Mouse (Mus musculus) heart, adult 2 months (tissue): Measurements from ENCODE around the gene 4933434E20Rik. TPM values are rescaled to one million over a fixed set of nuclear protein-coding genes. Genes with fewer than 3 reads are reported as not detected.

Experiments
- DNase-seq, 2 experiments: peaks; one replicate each; pipeline ENCODE4 v3.0.0; 2021
- H3K27ac ChIP-seq: fragments of 200-600 bp; 2 replicates; pipeline ENCODE4 v1.8.1; 2022
- H3K27me3 ChIP-seq: fragments of 200-500 bp; 2 replicates; pipeline ENCODE4 v1.6.1; 2012; ENCODE audit warnings: mild to moderate bottlenecking, low read length, inconsistent platforms, mixed read lengths; ENCODE audit not compliant: control insufficient read depth, insufficient read depth
- H3K36me3 ChIP-seq: fragments of 200-500 bp; 2 replicates; pipeline ENCODE4 v1.6.1; 2012; ENCODE audit warnings: low read length, inconsistent platforms; ENCODE audit not compliant: control insufficient read depth, insufficient read depth
- H3K4me1 ChIP-seq: fragments of 200-500 bp; 2 replicates; pipeline ENCODE4 v1.6.1; 2011; ENCODE audit warnings: low read length; ENCODE audit not compliant: control insufficient read depth, insufficient read depth
- H3K4me3 ChIP-seq: fragments of 200-600 bp; 2 replicates; pipeline ENCODE4 v1.8.1; 2022
- H3K79me2 ChIP-seq: fragments of 200-500 bp; replicated peaks from 2 replicates; pipeline ENCODE4 v1.6.1; 2012; ENCODE audit warnings: mild to moderate bottlenecking, inconsistent platforms, low read length, moderate library complexity, mixed read lengths; ENCODE audit not compliant: control insufficient read depth, insufficient read depth
- H3K9ac ChIP-seq: fragments of 200-500 bp; 2 replicates; pipeline ENCODE4 v1.6.1; 2012; ENCODE audit warnings: low read depth, mild to moderate bottlenecking, control low read depth, inconsistent platforms, low read length, mixed read lengths
- CTCF ChIP-seq: fragments of 200-600 bp; IDR thresholded peaks from 2 replicates; pipeline ENCODE4 v1.8.1; 2022; ENCODE audit warnings: antibody characterized with exemption, mild to moderate bottlenecking, moderate library complexity
- EP300 ChIP-seq: fragments of 200-500 bp; IDR thresholded peaks from 2 replicates; pipeline ENCODE4 v1.6.1; 2011; ENCODE audit warnings: low read depth, low read length, control low read depth; ENCODE audit not compliant: insufficient read depth
- POLR2A ChIP-seq: fragments of 200-500 bp; IDR thresholded peaks from 2 replicates; pipeline ENCODE4 v1.6.1; 2011; ENCODE audit warnings: mild to moderate bottlenecking, low read depth, low read length, control low read depth; ENCODE audit not compliant: insufficient read depth
- WGBS: fragments of 180-500 bp; shearing (Covaris S2); methylation state at CpG from one replicate; pipeline ENCODE4 v1.1.7; 2018; 5-methylcytosine and 5-hydroxymethylcytosine counted together
- intact Hi-C: fragments of 180-260 bp; cut with DNase I; formaldehyde crosslinking; loops from one replicate; pipeline ENCODE4 v1.15.1; 2025
- polyA plus RNA-seq: library from polyadenylated mRNA; depleted of rRNA; stranded (reverse); fragments of >200 nt; gene quantifications from 2 replicates; pipeline ENCODE4 v1.2.3, GENCODE M21; 2012
- total RNA-seq, 2 experiments: library from RNA; stranded (reverse); gene quantifications; 2 replicates each; pipeline ENCODE4 v1.2.3; 2021

The 4933434E20Rik gene
- total and polyA plus RNA-seq, 3 experiments, result 52.8 to 96.1 (median 81.6) TPM

DNA sequence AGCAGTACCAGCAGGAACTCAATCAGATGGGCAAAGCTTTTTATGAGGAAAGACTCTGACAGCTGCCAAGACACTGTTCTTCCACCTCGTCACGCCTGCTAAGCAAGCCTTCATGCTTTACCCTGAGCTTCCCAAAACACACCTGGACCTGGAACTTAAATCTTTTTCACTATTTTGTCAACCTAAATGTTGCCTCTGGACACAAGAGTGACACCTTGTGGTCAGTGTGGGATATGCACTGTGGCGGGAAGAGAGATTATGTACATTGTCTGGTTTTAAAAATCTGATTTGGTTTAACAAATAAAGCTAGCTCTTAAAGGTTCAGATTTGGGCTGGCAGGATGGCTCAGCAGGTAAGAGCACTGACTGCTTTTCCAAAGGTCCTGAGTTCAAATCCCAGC is 14.1 kb downstream of the 4933434E20Rik start:
- no peaks in the 10 kb centered on the region for H3K27me3 ChIP-seq
- no peak overlapping the region for H3K9ac ChIP-seq
- peak in 1 of 2 experiments; percentile 55 for DNase-seq
- TF ChIP-seq CTCF (peak; percentile 97), EP300 (no peak)
- no peaks in the 10 kb centered on the region; the same call in none of the 2 replicates for H3K36me3 ChIP-seq
- WGBS, result 57% methylated on average over 3 of the region's 3 CpGs
- H3K4me3 ChIP-seq, result no peak overlapping the region
- intact Hi-C loops, result no loop called here
- H3K4me1 ChIP-seq, result no peaks in the 10 kb centered on the region
- H3K27ac ChIP-seq, result no peak overlapping the region
- no peaks in the 10 kb centered on the region for H3K79me2 ChIP-seq

DNA sequence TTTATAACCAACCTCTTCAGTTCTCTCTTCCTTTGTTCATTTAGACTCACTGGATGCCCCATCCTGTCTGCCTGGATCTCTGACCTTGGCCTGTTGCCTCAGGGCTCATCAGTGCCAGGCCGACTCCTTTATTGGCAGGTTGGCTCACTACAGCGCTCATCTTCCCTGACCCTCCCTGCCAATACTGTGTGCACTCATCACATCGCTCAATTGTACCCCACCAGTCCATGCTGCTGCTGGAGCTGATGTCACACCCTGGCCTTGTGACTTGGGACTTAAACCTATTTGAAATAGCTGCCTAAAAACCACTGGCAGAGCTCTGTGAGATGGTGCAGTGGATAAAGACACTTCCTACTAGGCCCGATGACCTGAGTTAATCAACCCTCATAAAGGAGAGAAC is 16.4 kb downstream of the 4933434E20Rik start:
- no peaks in the 10 kb centered on the region for H3K27me3 ChIP-seq
- 80% methylated on average over 4 of the region's 4 CpGs for WGBS
- H3K27ac ChIP-seq, result no peak overlapping the region
- no peak for DNase-seq
- no peaks in the 10 kb centered on the region; the same call in 1 of the 2 replicates for H3K36me3 ChIP-seq
- H3K9ac ChIP-seq, result no peak overlapping the region
- no peak for TF ChIP-seq POLR2A
- TF ChIP-seq CTCF, result no peak
- no peak for TF ChIP-seq EP300
- intact Hi-C loops, result no loop called here
- H3K4me3 ChIP-seq, result no peak overlapping the region
- H3K79me2 ChIP-seq, result no peaks in the 10 kb centered on the region
- H3K4me1 ChIP-seq, result no peaks in the 10 kb centered on the region

GRCm38 (mm10) chr3:90069688-90070087 is 18.3 kb downstream of the 4933434E20Rik start:
- H3K4me3 ChIP-seq, result no peak overlapping the region
- no peaks in the 10 kb centered on the region for H3K79me2 ChIP-seq
- intact Hi-C loops, result no loop called here
- 60% methylated on average over 7 of the region's 7 CpGs for WGBS
- H3K4me1 ChIP-seq, result no peaks in the 10 kb centered on the region
- no peaks in the 10 kb centered on the region for H3K36me3 ChIP-seq
- H3K9ac ChIP-seq, result no peak overlapping the region
- H3K27ac ChIP-seq, result no peak overlapping the region
- TF ChIP-seq POLR2A (no peak), EP300 (no peak), CTCF (no peak)
- no peaks in the 10 kb centered on the region for H3K27me3 ChIP-seq
- no peak for DNase-seq

GRCm38 (mm10) chr3:90072294-90072693 is 20.9 kb downstream of the 4933434E20Rik start, which contains the start of gene Tpm3:
Tpm3 (plus strand) TSS chr3:90072649.
- Histone ChIP-seq H3K27ac (no peak within 1 kb of the TSS), H3K4me1 (peaks cover 1% of the 10 kb centered on the region), H3K4me3 (no peak within 1 kb of the TSS), H3K27me3 (no peaks in the 10 kb centered on the region), H3K36me3 (no peaks in the 10 kb centered on the region), H3K9ac (no peak within 1 kb of the TSS), H3K79me2 (no peaks in the 10 kb centered on the region)
- no peak for DNase-seq
- intact Hi-C loops, result no loop called here
- TF ChIP-seq CTCF (no peak), EP300 (no peak), POLR2A (no peak)
- WGBS, result 43% methylated on average over 4 of the region's 4 CpGs

DNA sequence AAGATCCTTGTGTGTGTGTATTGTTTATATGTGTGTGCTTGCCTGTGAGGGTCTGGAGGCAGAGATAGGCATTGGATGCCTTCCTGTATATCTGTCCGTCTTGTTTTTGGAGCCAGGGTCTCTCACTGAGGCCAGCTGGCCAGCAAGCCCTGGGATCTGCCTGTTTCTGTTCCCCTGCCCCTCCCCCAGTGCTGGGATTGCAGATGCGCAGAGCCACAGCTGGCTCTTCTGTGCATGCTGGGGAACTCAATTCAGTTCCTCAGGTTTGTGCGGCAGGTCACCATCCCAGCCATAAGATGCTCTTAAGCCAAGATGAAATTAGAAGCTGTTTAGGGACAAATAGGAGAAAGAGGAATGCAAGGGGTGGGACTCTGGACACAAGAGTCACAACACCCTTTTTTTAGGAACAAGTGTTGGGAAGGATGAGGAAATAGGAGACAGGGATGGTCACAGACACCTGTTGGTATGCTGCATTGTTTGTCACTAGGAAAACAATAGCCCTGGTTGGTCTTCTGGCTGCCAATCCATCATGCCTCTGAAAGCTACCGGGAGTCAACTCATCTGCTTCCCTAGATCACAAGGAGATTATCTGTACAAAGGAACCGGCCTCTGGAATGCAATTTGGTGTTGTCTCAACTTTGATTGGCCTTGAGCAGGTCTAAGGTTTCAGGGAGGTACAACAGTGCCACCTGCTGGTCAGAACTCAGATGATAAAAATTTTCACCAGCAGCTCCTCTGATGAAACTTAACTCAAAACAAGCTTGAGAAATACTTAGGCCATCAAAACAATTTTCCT is 25.7 kb downstream of the 4933434E20Rik start:
- Histone ChIP-seq H3K9ac (no peak overlapping the region; the same call in 1 of the 2 replicates), H3K27ac (no peak overlapping the region; the same call in 1 of the 2 replicates)
- intact Hi-C loops, result loop anchor here (2.0 kb wide), 1 partner anchor 124 kb away; no protein-coding TSS in a partner anchor

GRCm38 (mm10) chr3:90078224-90078623 is 26.8 kb downstream of the 4933434E20Rik start:
- H3K27ac ChIP-seq, result no peak overlapping the region
- TF ChIP-seq POLR2A, result no peak
- TF ChIP-seq CTCF, result 0 out of 2 replicates have a peak, but pooled peaks have one; percentile 14
- TF ChIP-seq EP300, result no peak
- H3K36me3 ChIP-seq, result peaks cover 2% of the 10 kb centered on the region; the same call in 1 of the 2 replicates
- no peak overlapping the region for H3K4me3 ChIP-seq
- H3K4me1 ChIP-seq, result peaks cover 13% of the 10 kb centered on the region
- H3K9ac ChIP-seq, result no peak overlapping the region
- no peak for DNase-seq
- H3K27me3 ChIP-seq, result no peaks in the 10 kb centered on the region
- intact Hi-C loops, result loop anchor here (2.0 kb wide), 2 partner anchors 25 to 305 kb away; partner anchors contain the start of genes Ubap2l and Ube2q1
- 47% methylated on average over 5 of the region's 5 CpGs for WGBS
- H3K79me2 ChIP-seq, result peaks cover 4% of the 10 kb centered on the region; the same call in 1 of the 2 replicates

More for the DNA sequence above, 25.7 kb downstream of the 4933434E20Rik start:
- H3K4me1 ChIP-seq, result peaks cover 7% of the 10 kb centered on the region
- no peaks in the 10 kb centered on the region for H3K27me3 ChIP-seq
- peak; percentile 80 for DNase-seq
- peaks cover 2% of the 10 kb centered on the region; the same call in 1 of the 2 replicates for H3K36me3 ChIP-seq
- H3K79me2 ChIP-seq, result 0 out of 2 replicates have a peak, but pooled peaks cover 3% of the 10 kb centered on the region
- no peak overlapping the region for H3K4me3 ChIP-seq
- TF ChIP-seq EP300 (no peak), CTCF (peak; percentile 93), POLR2A (no peak)
- 17% methylated on average over 5 of the region's 5 CpGs for WGBS
